Mouse (Mus musculus) forebrain, embryonic 13.5 days (tissue): ENCODE data around the gene Ctdspl. TPM values are rescaled to one million over a fixed set of nuclear protein-coding genes. Genes with fewer than 3 reads are reported as not detected.

Experiments used
- ATAC-seq: fragments of 200-750 bp; cut with Nextera tagmentation; 2 replicates; pipeline ENCODE4 v1.8.0; 2017
- H3K27ac ChIP-seq: fragments of 300-500 bp; sonication (generic); 2 replicates; pipeline ENCODE4 v1.5.1; 2015; ENCODE audit warnings: inconsistent platforms, mild to moderate bottlenecking, moderate library complexity
- H3K27me3 ChIP-seq: fragments of 300-500 bp; sonication (generic); 2 replicates; pipeline ENCODE4 v1.6.1; 2015; ENCODE audit warnings: mild to moderate bottlenecking, inconsistent platforms
- H3K36me3 ChIP-seq: fragments of 300-500 bp; sonication (generic); 2 replicates; pipeline ENCODE4 v1.6.1; 2015; ENCODE audit warnings: mild to moderate bottlenecking, inconsistent platforms; ENCODE audit not compliant: poor library complexity, severe bottlenecking
- H3K4me1 ChIP-seq: fragments of 300-500 bp; sonication (generic); 2 replicates; pipeline ENCODE4 v1.6.1; 2015; ENCODE audit warnings: inconsistent platforms
- H3K4me2 ChIP-seq: fragments of 300-500 bp; sonication (generic); 2 replicates; pipeline ENCODE4 v1.6.1; 2015; ENCODE audit warnings: inconsistent platforms, mild to moderate bottlenecking, moderate library complexity
- H3K4me3 ChIP-seq: fragments of 300-500 bp; sonication (generic); 2 replicates; pipeline ENCODE4 v1.5.1; 2015; ENCODE audit warnings: mild to moderate bottlenecking, inconsistent platforms
- H3K9ac ChIP-seq: fragments of 300-500 bp; sonication (generic); 2 replicates; pipeline ENCODE4 v1.6.1; 2015; ENCODE audit warnings: mild to moderate bottlenecking, inconsistent platforms
- H3K9me3 ChIP-seq: fragments of 300-500 bp; sonication (generic); replicated peaks from 2 replicates; pipeline ENCODE4 v1.6.1; 2016; ENCODE audit warnings: inconsistent platforms
- WGBS: fragments of 180-500 bp; shearing (Covaris S2); methylation state at CpG from one replicate; pipeline ENCODE4 v1.1.7; 2015; 5-methylcytosine and 5-hydroxymethylcytosine counted together
- polyA plus RNA-seq: library from polyadenylated mRNA; unstranded; fragments of >200 nt; fragmentation: Nextera tagmentation; extraction: Ambion mirVana; gene quantifications from 2 replicates; pipeline ENCODE4 v1.2.1, GENCODE M21; 2015

Gene Ctdspl
- polyA plus RNA-seq, 1 experiment from 2014 or later: 6.8 TPM

DNA sequence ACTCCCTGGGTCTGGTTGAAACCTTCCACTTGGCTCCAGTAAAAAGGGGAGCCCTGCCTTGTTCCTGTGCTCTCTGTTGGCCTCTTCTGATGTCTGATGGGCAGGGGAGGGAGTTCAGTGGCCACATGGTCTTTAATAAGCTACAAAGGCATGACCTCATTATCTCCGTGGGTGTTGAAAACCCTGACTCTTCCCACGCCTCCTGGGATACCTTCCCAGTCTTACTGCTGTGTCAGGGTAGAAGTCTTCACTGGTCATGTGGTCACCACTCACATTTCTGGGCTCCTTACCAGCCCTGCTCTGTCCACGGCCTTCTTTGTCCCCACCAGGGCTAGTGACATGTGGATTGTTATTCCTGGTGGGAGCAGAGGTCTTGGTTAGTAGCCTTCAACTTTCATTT is 11.3 kb downstream of the Ctdspl start:
- Histone ChIP-seq H3K27ac (no peak overlapping the region), H3K27me3 (no peaks in the 10 kb centered on the region), H3K36me3 (no peaks in the 10 kb centered on the region), H3K4me1 (peaks cover 13% of the 10 kb centered on the region), H3K4me3 (no peak overlapping the region), H3K4me2 (no peak overlapping the region), H3K9me3 (no peaks in the 10 kb centered on the region), H3K9ac (no peak overlapping the region)
- 66% methylated on average over 3 of the region's 3 CpGs for WGBS
- no peak for ATAC-seq

DNA sequence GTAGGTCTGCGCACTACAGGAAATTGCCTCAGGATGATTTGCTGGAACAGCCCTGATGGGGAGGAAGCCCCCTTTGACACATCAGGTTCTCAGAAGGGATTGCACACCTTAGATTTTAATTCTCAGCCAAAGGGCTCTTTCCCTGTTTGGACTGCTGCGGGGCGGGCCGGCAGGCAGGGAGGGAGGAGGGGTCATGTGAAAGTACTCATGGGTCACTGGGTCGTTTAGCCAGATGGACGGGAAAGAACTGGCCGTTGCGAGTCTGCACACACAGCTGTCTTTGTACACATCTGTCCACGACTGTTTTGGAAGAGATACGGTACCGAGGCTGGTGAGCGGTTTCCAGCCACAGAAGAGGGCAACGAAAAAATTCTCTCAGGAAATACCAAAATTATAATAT is 13.2 kb downstream of the Ctdspl start:
- ATAC-seq: no peak
- Histone ChIP-seq H3K4me2 (no peak overlapping the region), H3K9me3 (no peaks in the 10 kb centered on the region), H3K4me1 (peaks cover 13% of the 10 kb centered on the region), H3K27ac (no peak overlapping the region), H3K36me3 (no peaks in the 10 kb centered on the region), H3K27me3 (no peaks in the 10 kb centered on the region), H3K9ac (no peak overlapping the region), H3K4me3 (no peak overlapping the region)
- 41% methylated on average over 13 of the region's 13 CpGs for WGBS

DNA sequence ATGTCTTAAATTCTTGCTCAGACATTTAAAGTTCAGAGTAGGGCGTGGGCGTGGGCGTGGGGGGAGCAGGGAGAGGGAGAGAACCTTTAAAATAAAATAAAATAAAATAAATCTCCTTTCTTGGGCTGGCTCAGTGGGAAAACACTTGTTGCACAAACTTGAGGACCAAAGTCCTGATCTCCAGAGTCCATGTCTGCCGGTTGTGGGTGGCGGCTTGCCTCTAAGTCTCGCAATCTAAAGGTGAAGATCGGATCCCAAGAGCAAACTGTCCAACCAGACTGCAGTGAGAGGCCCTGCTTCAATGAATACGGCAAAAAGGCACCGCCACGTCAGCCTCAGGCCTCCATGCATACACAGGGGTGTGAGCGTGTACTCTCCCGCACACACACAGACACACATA is 13.6 kb downstream of the Ctdspl start:
- H3K4me2 ChIP-seq: no peak overlapping the region
- H3K9ac ChIP-seq: no peak overlapping the region
- no peak overlapping the region for H3K4me3 ChIP-seq
- H3K4me1 ChIP-seq: peaks cover 13% of the 10 kb centered on the region
- no peaks in the 10 kb centered on the region for H3K27me3 ChIP-seq
- no peaks in the 10 kb centered on the region for H3K36me3 ChIP-seq
- 78% methylated on average over 12 of the region's 12 CpGs for WGBS
- H3K9me3 ChIP-seq: no peaks in the 10 kb centered on the region
- H3K27ac ChIP-seq: no peak overlapping the region
- ATAC-seq: no peak

DNA sequence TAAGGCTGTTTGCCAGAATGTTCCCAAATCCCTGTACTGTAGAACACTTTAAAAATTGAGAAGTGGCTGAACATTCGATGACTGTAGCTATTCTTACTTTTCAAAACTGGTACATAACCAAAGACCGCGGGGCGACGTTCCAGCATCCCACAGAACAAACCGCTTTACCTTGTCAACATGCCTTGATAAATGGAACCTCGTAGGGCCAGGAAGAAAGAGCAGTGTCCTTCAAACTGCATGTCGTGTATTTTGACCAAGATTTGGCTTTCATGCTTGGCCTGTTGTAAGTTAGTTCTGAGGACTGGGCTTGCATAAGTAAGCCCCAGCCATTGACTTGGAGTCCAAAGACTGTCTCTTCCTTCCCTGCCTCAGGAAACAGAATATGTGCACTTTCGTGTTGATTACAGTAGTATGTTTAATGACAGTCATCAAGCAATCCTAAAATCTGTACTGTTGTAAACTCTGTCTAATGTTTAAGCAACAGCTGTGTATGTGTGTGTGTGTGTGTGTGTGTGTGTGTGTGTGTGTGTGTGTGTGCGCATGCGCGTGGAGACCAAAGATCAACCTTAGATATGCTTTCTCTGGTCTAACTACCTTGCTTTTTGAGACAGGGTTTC is 14.4 kb downstream of the Ctdspl start:
- no peak overlapping the region for H3K27ac ChIP-seq
- no peaks in the 10 kb centered on the region for H3K36me3 ChIP-seq
- H3K4me2 ChIP-seq: no peak overlapping the region
- no peaks in the 10 kb centered on the region for H3K27me3 ChIP-seq
- 80% methylated on average over 12 of the region's 12 CpGs for WGBS
- no peak overlapping the region for H3K4me3 ChIP-seq
- peaks cover 13% of the 10 kb centered on the region for H3K4me1 ChIP-seq
- H3K9ac ChIP-seq: no peak overlapping the region
- no peaks in the 10 kb centered on the region for H3K9me3 ChIP-seq
- ATAC-seq: no peak

DNA sequence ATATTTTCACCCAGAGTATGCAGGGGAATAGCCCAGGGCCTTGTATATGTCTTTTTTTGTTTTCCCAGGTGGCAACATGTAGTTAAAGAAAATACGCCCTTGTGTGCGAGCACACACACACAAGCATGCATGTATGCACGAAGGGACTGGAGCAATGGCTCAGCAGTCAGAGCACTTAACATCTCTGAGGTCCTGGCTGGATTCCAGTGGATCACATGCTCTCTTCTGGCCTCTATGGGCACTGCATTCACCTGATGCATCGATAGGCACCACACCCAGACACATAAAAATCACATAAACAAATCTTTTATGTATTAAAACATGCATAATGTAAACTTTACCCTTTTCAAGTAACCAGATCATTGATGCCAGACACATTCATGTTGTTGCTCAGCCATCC is 15.8 kb downstream of the Ctdspl start:
- Histone ChIP-seq H3K27me3 (no peaks in the 10 kb centered on the region), H3K4me2 (no peak overlapping the region), H3K27ac (no peak overlapping the region), H3K36me3 (no peaks in the 10 kb centered on the region), H3K9me3 (no peaks in the 10 kb centered on the region), H3K4me1 (peaks cover 13% of the 10 kb centered on the region), H3K4me3 (no peak overlapping the region), H3K9ac (no peak overlapping the region)
- ATAC-seq: no peak
- 88% methylated on average over 4 of the region's 4 CpGs for WGBS

DNA sequence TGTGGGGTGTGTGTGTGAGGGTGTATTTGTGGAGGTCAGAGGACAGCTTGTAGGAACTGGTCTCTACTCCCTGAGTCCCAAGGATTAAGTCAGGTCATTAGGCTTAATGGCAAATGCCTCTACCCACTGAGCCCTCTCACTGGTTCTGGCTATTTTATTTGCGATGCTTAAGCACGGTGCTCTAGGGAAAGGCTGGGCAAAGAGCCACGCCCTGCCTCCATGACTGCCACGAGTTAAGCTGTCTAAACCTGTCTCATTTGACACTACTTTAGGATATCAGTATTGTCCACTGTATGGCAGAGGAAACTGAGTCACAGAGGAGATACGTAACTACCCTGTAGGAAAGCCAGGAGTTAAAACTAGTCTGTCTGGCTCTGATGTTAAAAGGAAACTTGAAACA is 17.7 kb downstream of the Ctdspl start:
- ATAC-seq: no peak
- peaks cover 13% of the 10 kb centered on the region for H3K4me1 ChIP-seq
- no peaks in the 10 kb centered on the region for H3K27me3 ChIP-seq
- H3K36me3 ChIP-seq: no peaks in the 10 kb centered on the region
- 61% methylated on average over 5 of the region's 5 CpGs for WGBS
- H3K4me2 ChIP-seq: no peak overlapping the region
- no peak overlapping the region for H3K27ac ChIP-seq
- no peak overlapping the region for H3K4me3 ChIP-seq
- H3K9me3 ChIP-seq: no peaks in the 10 kb centered on the region
- H3K9ac ChIP-seq: no peak overlapping the region

DNA sequence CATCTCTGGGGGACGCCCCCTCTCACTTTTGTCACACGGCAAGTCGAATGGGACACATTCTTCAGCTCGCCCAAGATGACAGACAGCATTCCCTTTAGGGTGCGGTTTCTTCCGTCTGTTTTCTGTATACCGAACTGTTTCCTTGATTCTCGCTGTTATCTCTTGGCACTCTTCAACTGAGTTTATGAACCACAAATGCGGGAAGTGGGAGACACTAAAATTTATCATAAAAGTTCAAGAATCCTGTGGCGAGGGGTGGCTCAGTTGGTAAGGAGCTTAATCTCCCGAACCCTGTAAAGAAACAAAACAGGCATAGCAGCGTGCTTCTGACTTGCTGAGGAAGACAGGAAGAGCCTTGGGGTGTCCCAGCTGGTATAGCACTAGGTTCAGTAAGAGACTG is 18.1 kb downstream of the Ctdspl start:
- Histone ChIP-seq H3K36me3 (no peaks in the 10 kb centered on the region), H3K9me3 (no peaks in the 10 kb centered on the region), H3K9ac (no peak overlapping the region), H3K4me3 (no peak overlapping the region), H3K27ac (no peak overlapping the region), H3K4me2 (no peak overlapping the region), H3K27me3 (no peaks in the 10 kb centered on the region), H3K4me1 (peaks cover 10% of the 10 kb centered on the region)
- ATAC-seq: no peak
- WGBS: 76% methylated on average over 12 of the region's 12 CpGs

DNA sequence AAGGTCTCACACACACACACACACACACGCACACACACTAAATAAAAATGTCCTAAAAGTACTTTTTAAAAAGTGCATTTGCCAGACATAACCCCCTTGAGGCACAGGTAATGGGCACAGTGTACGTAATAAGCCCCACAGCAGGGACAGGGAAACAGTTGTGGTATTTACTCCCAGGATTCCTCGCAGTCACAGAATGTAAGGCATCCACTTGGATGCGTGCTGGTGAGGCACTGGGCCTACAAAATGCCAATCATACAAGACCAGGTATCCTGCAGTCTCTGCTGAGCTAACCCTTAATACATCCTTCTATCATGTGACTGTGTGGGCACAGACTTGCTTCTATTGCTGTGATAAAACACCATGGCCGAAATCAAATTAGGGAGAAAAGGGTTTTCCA is 22.2 kb downstream of the Ctdspl start:
- ATAC-seq: no peak
- Histone ChIP-seq H3K9me3 (no peaks in the 10 kb centered on the region), H3K27ac (no peak overlapping the region), H3K4me3 (no peak overlapping the region), H3K4me1 (no peaks in the 10 kb centered on the region), H3K4me2 (no peak overlapping the region), H3K27me3 (no peaks in the 10 kb centered on the region), H3K9ac (no peak overlapping the region), H3K36me3 (no peaks in the 10 kb centered on the region)
- 94% methylated on average over 5 of the region's 5 CpGs for WGBS

DNA sequence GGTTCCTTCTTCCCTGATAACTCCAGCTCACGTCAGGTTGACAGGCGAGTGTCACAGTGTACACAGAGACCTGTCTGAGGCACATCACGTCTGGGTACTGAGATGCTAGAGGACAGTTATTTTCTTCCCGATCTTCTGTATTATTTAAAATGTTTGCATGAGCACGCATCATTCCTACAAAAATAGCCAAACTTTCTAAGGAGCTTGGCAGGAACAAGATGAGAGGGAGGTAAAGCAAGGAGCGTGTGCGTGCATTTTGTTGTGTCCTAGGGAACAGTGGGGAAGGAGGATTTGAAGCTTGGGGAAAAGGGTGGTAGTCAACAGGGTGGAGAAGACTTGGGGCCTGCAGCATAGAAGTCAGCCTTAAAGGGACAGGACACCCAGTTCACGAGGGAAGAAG is 22.9 kb downstream of the Ctdspl start:
- Histone ChIP-seq H3K9me3 (no peaks in the 10 kb centered on the region), H3K27me3 (no peaks in the 10 kb centered on the region), H3K27ac (no peak overlapping the region), H3K4me2 (no peak overlapping the region), H3K36me3 (no peaks in the 10 kb centered on the region), H3K4me1 (no peaks in the 10 kb centered on the region), H3K4me3 (no peak overlapping the region), H3K9ac (no peak overlapping the region)
- no peak for ATAC-seq
- 92% methylated on average over 8 of the region's 8 CpGs for WGBS

DNA sequence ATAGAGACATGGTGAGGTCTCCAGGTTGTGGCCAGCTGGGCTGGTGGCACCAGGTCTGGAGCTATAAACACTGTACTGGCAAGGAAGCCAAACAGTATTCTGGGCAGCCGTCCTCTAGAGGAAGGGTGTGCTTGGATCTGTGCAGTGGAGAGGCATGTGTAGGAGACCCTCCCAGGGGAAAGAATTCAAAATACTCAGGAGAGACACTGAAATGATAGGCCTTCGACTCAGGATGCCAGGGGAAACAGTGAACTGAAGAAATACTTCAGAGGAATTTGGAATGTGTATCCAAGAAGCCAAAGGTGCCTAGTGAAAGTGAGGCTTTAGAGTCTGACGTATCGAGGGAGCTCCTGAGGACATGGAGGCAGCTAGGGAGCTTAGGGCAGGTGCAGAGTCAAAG is 23.4 kb downstream of the Ctdspl start:
- Histone ChIP-seq H3K4me3 (no peak overlapping the region), H3K4me2 (no peak overlapping the region), H3K27ac (no peak overlapping the region), H3K36me3 (no peaks in the 10 kb centered on the region), H3K9ac (no peak overlapping the region), H3K9me3 (no peaks in the 10 kb centered on the region), H3K27me3 (no peaks in the 10 kb centered on the region), H3K4me1 (no peaks in the 10 kb centered on the region)
- 87% methylated on average over 4 of the region's 4 CpGs for WGBS
- no peak for ATAC-seq

DNA sequence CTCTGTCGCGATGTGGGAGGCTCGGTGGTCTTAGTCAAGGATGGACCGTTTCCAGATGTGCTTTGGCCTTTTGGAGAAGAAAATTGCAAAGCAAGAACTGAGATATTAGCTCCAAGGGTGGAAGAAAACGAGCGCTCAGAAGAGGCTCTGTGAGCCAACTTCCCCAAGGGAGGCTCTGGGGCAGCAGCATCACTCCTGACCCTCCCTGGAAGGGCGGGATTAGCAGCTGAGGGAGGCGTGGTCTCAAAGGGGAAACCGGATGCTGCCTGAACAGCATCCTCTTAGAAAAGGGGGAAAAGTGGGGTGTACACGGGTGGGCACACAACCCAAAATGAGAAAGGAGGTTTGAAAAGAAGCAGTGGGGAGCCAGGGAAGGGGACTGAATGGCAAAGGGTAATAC is 23.8 kb downstream of the Ctdspl start:
- H3K4me2 ChIP-seq: no peak overlapping the region
- H3K36me3 ChIP-seq: no peaks in the 10 kb centered on the region
- no peaks in the 10 kb centered on the region for H3K4me1 ChIP-seq
- no peak for ATAC-seq
- no peaks in the 10 kb centered on the region for H3K9me3 ChIP-seq
- H3K27ac ChIP-seq: no peak overlapping the region
- H3K4me3 ChIP-seq: no peak overlapping the region
- H3K27me3 ChIP-seq: no peaks in the 10 kb centered on the region
- H3K9ac ChIP-seq: no peak overlapping the region
- WGBS: 70% methylated on average over 10 of the region's 10 CpGs

DNA sequence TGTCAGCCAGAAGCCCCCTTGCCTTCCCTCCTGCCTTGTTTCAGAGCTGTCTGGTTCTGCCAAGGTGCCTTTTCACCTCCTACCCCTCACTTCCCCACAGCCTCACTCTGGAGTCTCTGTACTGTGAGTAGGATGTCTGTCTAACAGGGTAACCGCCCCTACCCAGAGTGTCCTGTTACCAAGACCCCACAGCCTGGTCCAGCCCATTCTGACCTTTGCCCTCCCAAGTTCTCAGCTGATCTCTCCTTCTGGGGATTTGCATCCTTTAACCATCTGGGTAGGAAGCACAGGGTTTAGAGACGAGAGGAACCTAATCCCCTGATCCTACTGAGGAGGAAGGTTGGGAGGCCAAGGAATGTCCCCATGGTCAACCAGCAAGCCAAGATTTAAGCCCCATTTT is 24.5 kb downstream of the Ctdspl start:
- ATAC-seq: no peak
- WGBS: 56% methylated on average over 2 of the region's 2 CpGs
- no peaks in the 10 kb centered on the region for H3K9me3 ChIP-seq

DNA sequence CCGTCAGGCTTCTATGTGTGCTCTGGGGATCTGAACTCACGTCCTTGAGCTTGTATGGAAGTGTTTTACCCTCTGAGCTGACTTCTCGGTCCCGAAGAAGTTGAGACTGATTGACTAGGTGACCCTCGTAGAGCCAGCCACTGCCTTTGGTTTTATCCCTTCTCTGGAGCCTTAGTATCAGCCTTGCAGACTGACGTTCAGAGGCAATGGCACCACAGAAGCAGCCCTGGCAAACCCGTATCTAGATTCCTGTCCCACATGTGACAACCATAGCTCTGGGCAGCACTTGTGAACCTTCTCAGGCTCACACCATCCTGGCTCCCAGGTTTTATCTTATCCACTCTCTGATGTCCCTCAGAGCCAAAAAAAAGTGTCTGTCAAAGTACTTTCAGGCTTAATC is 25.1 kb downstream of the Ctdspl start:
- H3K36me3 ChIP-seq: no peaks in the 10 kb centered on the region
- no peak for ATAC-seq
- no peaks in the 10 kb centered on the region for H3K4me1 ChIP-seq
- H3K9ac ChIP-seq: no peak overlapping the region
- no peak overlapping the region for H3K4me3 ChIP-seq
- 96% methylated on average over 7 of the region's 7 CpGs for WGBS
- H3K9me3 ChIP-seq: no peaks in the 10 kb centered on the region
- no peaks in the 10 kb centered on the region for H3K27me3 ChIP-seq
- no peak overlapping the region for H3K4me2 ChIP-seq
- no peak overlapping the region for H3K27ac ChIP-seq

More for the DNA sequence above, 24.5 kb downstream of the Ctdspl start:
- H3K4me3 ChIP-seq: no peak overlapping the region
- H3K4me2 ChIP-seq: no peak overlapping the region
- no peaks in the 10 kb centered on the region for H3K27me3 ChIP-seq
- no peaks in the 10 kb centered on the region for H3K36me3 ChIP-seq
- H3K27ac ChIP-seq: no peak overlapping the region
- no peaks in the 10 kb centered on the region for H3K4me1 ChIP-seq
- no peak overlapping the region for H3K9ac ChIP-seq
